Mouse (Mus musculus) intestine, postnatal 0 days (tissue): ENCODE results near the gene Pla2r1. TPM values are rescaled to one million over a fixed set of nuclear protein-coding genes. Genes with fewer than 3 reads are reported as not detected.

Experiments used
- ATAC-seq: fragments of 200-750 bp; cut with Nextera tagmentation; 2 replicates; pipeline ENCODE4 v1.8.0; 2017; ENCODE audit warnings: mild to moderate bottlenecking, moderate TSS enrichment, moderate library complexity
- H3K27ac ChIP-seq: fragments of 300-500 bp; sonication (generic); 2 replicates; pipeline ENCODE4 v1.5.1; 2014; ENCODE audit warnings: mild to moderate bottlenecking, low read depth, low read length, moderate library complexity
- H3K27me3 ChIP-seq: fragments of 300-500 bp; sonication (generic); replicated peaks from 2 replicates; pipeline ENCODE4 v1.6.1; 2014; ENCODE audit warnings: low read length, mixed read lengths; ENCODE audit not compliant: control insufficient read depth, insufficient read depth
- H3K36me3 ChIP-seq: fragments of 300-500 bp; sonication (generic); 2 replicates; pipeline ENCODE4 v1.6.1; 2014; ENCODE audit warnings: mild to moderate bottlenecking, moderate library complexity; ENCODE audit not compliant: control insufficient read depth, insufficient read depth
- H3K4me1 ChIP-seq: fragments of 300-500 bp; sonication (generic); replicated peaks from 2 replicates; pipeline ENCODE4 v1.6.1; 2014; ENCODE audit warnings: antibody characterized with exemption, low read length, mixed read lengths; ENCODE audit not compliant: control insufficient read depth, insufficient read depth
- H3K4me2 ChIP-seq: fragments of 300-500 bp; sonication (generic); replicated peaks from 2 replicates; pipeline ENCODE4 v1.6.1; 2014; ENCODE audit warnings: low read depth, mild to moderate bottlenecking, moderate library complexity
- H3K4me3 ChIP-seq: fragments of 300-500 bp; sonication (generic); 2 replicates; pipeline ENCODE4 v1.5.1; 2014; ENCODE audit warnings: low read depth, low read length
- H3K9ac ChIP-seq: fragments of 300-500 bp; sonication (generic); 2 replicates; pipeline ENCODE4 v1.6.1; 2014; ENCODE audit warnings: mild to moderate bottlenecking, low read depth, low read length
- H3K9me3 ChIP-seq: fragments of 300-500 bp; sonication (generic); 2 replicates; pipeline ENCODE4 v1.6.1; 2016; ENCODE audit warnings: mixed run types; ENCODE audit not compliant: control insufficient read depth
- CTCF ChIP-seq: sonication (generic); IDR thresholded peaks from 2 replicates; pipeline ENCODE4 v1.5.1; 2016; ENCODE audit warnings: low read depth, mild to moderate bottlenecking, control low read depth, antibody characterized with exemption, moderate library complexity
- WGBS: fragments of 180-500 bp; shearing (Covaris S2); extraction: QIAGEN DNeasy Blood & Tissue Kit; methylation state at CpG from one replicate; pipeline ENCODE4 v1.1.7; 2014; 5-methylcytosine and 5-hydroxymethylcytosine counted together
- polyA plus RNA-seq: library from polyadenylated mRNA; unstranded; fragments of >200 nt; fragmentation: Nextera tagmentation; extraction: Ambion mirVana; gene quantifications from 2 replicates; pipeline ENCODE4 v1.2.1, GENCODE M21; 2015

Pla2r1 gene
- 0.85 and 0.96 TPM in 2 replicates for polyA plus RNA-seq

GRCm38 (mm10) chr2:60552902-60553682 lies at the start of gene Pla2r1:
TSS of gene Pla2r1 (minus strand) at chr2:60553308.
- Histone ChIP-seq H3K4me1 (0 out of 2 replicates have a peak, but pooled peaks cover 3% of the 10 kb centered on the region), H3K9me3 (no peaks in the 10 kb centered on the region), H3K27me3 (no peaks in the 10 kb centered on the region), H3K27ac (no peak within 1 kb of the TSS), H3K4me3 (peak within 1 kb of the TSS; percentile 43), H3K4me2 (peak within 1 kb of the TSS; percentile 66), H3K36me3 (no peaks in the 10 kb centered on the region), H3K9ac (peak within 1 kb of the TSS; percentile 24; the same call in 1 of the 2 replicates)
- peak; percentile 45 for TF ChIP-seq CTCF
- peak; percentile 33 for ATAC-seq
- WGBS: 6% methylated on average over 33 of the region's 33 CpGs

DNA sequence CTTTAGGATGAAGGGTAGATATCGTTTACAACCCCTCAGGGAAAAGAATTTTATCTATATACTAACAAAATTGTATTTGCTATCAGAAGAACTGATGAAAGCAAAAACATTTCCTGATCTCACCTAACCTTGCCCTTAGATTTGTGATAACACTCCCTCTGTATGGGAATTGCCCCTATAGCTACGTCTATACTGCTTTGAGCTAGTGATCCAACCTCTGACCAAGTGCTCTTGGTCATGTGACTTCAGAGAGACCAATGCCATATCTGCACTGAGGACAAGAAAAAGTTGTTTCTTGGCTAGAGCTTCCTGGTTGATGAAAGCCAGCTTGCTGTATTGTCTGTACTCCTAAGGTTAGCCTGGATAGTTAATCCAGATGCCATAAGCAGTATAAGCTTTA lies 48.2 kb upstream of the Pla2r1 start:
- no peak overlapping the region for H3K27ac ChIP-seq
- H3K27me3 ChIP-seq: no peaks in the 10 kb centered on the region
- 0 out of 2 replicates have a peak, but pooled peaks cover 4% of the 10 kb centered on the region for H3K4me1 ChIP-seq
- TF ChIP-seq CTCF: no peak
- H3K9ac ChIP-seq: no peak overlapping the region
- H3K9me3 ChIP-seq: no peaks in the 10 kb centered on the region
- no peak overlapping the region for H3K4me2 ChIP-seq
- no peak overlapping the region for H3K4me3 ChIP-seq
- 27% methylated on average over 2 of the region's 2 CpGs for WGBS
- no peak for ATAC-seq
- peaks cover 6% of the 10 kb centered on the region; the same call in 1 of the 2 replicates for H3K36me3 ChIP-seq

- H3K4me2 ChIP-seq: no peak overlapping the region
- H3K27ac ChIP-seq: no peak overlapping the region
- no peak overlapping the region for H3K9ac ChIP-seq
- ATAC-seq: no peak
- H3K4me3 ChIP-seq: no peak overlapping the region
- no peak for TF ChIP-seq CTCF
- H3K36me3 ChIP-seq: peaks cover 6% of the 10 kb centered on the region; the same call in 1 of the 2 replicates
- WGBS: 83% methylated on average over 2 of the region's 2 CpGs
- H3K4me1 ChIP-seq: 0 out of 2 replicates have a peak, but pooled peaks cover 4% of the 10 kb centered on the region
- no peaks in the 10 kb centered on the region for H3K9me3 ChIP-seq
- no peaks in the 10 kb centered on the region for H3K27me3 ChIP-seq
Measured at GRCm38 (mm10) chr2:60600863-60601262, 47.8 kb upstream of the Pla2r1 start.

DNA sequence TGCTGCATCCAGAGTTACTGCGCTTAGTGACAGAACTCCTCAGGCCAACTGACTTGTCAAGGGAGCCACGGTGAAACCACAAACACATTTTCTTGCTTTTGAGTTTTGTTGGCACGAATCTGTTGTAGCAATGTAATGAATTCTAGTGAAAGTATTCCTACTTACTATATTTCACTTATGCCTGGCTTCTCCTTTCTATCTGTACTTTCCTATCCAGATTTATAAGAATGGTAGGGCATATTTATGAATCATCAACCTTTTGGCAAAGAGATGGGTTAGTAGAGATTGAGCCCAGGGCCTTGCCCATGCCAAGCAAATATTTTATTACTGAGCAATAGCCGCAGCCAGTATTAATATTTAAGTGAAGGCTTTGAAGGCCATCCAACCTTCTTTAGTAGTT lies 30.3 kb upstream of the Pla2r1 start:
- no peak for TF ChIP-seq CTCF
- H3K27ac ChIP-seq: no peak overlapping the region
- ATAC-seq: no peak
- H3K9ac ChIP-seq: no peak overlapping the region
- no peak overlapping the region for H3K4me3 ChIP-seq
- H3K9me3 ChIP-seq: no peaks in the 10 kb centered on the region
- no peaks in the 10 kb centered on the region for H3K4me1 ChIP-seq
- no peak overlapping the region for H3K4me2 ChIP-seq
- no peaks in the 10 kb centered on the region for H3K36me3 ChIP-seq
- 79% methylated on average over 4 of the region's 4 CpGs for WGBS
- H3K27me3 ChIP-seq: no peaks in the 10 kb centered on the region

GRCm38 (mm10) chr2:60554561-60554960 lies 1.5 kb upstream of the Pla2r1 start:
- H3K4me1 ChIP-seq: 0 out of 2 replicates have a peak, but pooled peaks cover 3% of the 10 kb centered on the region
- no peak for ATAC-seq
- H3K4me2 ChIP-seq: no peak overlapping the region
- H3K4me3 ChIP-seq: no peak overlapping the region
- H3K9me3 ChIP-seq: no peaks in the 10 kb centered on the region
- 76% methylated on average over 4 of the region's 4 CpGs for WGBS
- no peak overlapping the region for H3K9ac ChIP-seq
- no peaks in the 10 kb centered on the region for H3K27me3 ChIP-seq
- TF ChIP-seq CTCF: no peak
- no peaks in the 10 kb centered on the region for H3K36me3 ChIP-seq
- no peak overlapping the region for H3K27ac ChIP-seq

DNA sequence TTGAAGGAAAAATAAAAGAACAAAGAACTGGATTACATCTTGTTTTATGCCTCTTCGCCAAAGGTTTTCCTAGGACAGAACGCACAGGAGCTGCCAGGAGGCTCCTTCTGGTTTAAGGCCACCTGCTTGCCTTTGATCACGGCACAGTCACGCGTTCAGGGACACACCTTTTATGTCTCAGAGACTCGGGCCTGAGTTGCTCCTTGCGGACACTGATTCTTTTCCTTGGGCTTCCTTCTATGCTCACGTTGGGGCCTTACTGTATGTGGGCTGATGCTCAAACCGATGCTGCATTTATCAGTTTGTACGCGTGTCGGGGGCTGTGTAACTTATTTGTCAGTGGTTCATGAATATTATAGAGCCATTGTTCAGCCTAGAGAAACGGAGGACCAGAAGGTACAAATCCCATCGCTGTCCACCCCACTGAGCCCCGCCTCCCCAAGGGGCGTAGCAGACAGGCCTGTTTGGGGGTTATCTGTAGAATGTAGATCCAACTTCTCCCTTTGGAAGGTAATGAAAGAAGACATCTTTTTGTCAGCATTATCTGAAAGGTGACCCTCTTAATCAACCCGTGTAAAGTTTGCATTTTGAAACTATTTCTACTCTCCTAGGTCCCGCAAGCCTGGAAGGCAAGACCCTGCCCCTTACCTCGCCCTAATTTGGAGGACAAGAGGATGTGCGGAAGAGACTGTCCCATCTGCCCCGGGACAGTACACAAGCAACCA lies 769 bp downstream of the Pla2r1 start:
- H3K9me3 ChIP-seq: no peaks in the 10 kb centered on the region
- WGBS: 42% methylated on average over 21 of the region's 21 CpGs

More for the DNA sequence above, 769 bp downstream of the Pla2r1 start:
- Histone ChIP-seq H3K36me3 (no peaks in the 10 kb centered on the region), H3K27me3 (no peaks in the 10 kb centered on the region), H3K27ac (no peak overlapping the region), H3K4me1 (0 out of 2 replicates have a peak, but pooled peaks cover 3% of the 10 kb centered on the region), H3K4me2 (peak overlapping the region; percentile 66), H3K9ac (peak overlapping the region; percentile 24; the same call in 1 of the 2 replicates), H3K4me3 (peak overlapping the region; percentile 43)
- ATAC-seq: no peak
- TF ChIP-seq CTCF: no peak
